Mouse (Mus musculus) adrenal gland, postnatal 25 days (tissue): Measurements from ENCODE around the gene Tsfm. TPM values are rescaled to one million over a fixed set of nuclear protein-coding genes. Genes with fewer than 3 reads are reported as not detected.
"Not testable (repeated sequence)": the region's sequence is repeated elsewhere in the genome, so short reads cannot be mapped to it uniquely, and the experiment has no call there.

Experiments used
- DNase-seq: peaks from one replicate; pipeline ENCODE4 v3.0.0; 2021; ENCODE audit warnings: mixed read lengths
- long read RNA-seq: library from polyadenylated mRNA; stranded (forward); transcript quantifications from one replicate; pipeline ENCODE4 v2.0.0, GENCODE M21; 2021
- total RNA-seq: library from RNA; stranded (reverse); gene quantifications from 2 replicates; pipeline ENCODE4 v1.2.3, GENCODE M21; 2021

Tsfm gene
- 50.6 and 66.8 TPM in 2 replicates for total RNA-seq
- long read RNA-seq, transcript Tsfm-201 (6 exons, 1,206 nt): major isoform, 89 of 96 reads
- long read RNA-seq, partial matches to known transcripts: 2 of 96 reads
- long read RNA-seq, other reads (novel, unspliced or antisense): 4 of 96 reads

- DNase-seq: peak; percentile 96
These were observed at the start of gene Tsfm for GRCm38 (mm10) chr10:127030336-127031296. TSS of gene Tsfm (minus strand) at chr10:127030840.

GRCm38 (mm10) chr10:127079665-127080391 lies 49.2 kb upstream of the Tsfm start:
- no peak for DNase-seq

GRCm38 (mm10) chr10:127078677-127079575 lies 48.3 kb upstream of the Tsfm start:
- DNase-seq: no peak

- DNase-seq: no peak
These were observed 47.5 kb upstream of the Tsfm start for GRCm38 (mm10) chr10:127078001-127078676.

- DNase-seq: no peak
These were observed 46.9 kb upstream of the Tsfm start for GRCm38 (mm10) chr10:127077515-127077914.

- no peak for DNase-seq
These were observed 45.4 kb upstream of the Tsfm start for GRCm38 (mm10) chr10:127076082-127076481.

GRCm38 (mm10) chr10:127075651-127076050 lies 45.0 kb upstream of the Tsfm start:
- no peak for DNase-seq

- DNase-seq: no peak
These were observed 44.4 kb upstream of the Tsfm start, which contains the start of gene Agap2 for GRCm38 (mm10) chr10:127075080-127075479. TSS of gene Agap2 (plus strand) at chr10:127075284.

GRCm38 (mm10) chr10:127073981-127074380 lies 43.3 kb upstream of the Tsfm start:
- DNase-seq: no peak

GRCm38 (mm10) chr10:127072969-127073368 lies 42.3 kb upstream of the Tsfm start:
- not testable (repeated sequence) for DNase-seq

- not testable (repeated sequence) for DNase-seq
These were observed 41.6 kb upstream of the Tsfm start for GRCm38 (mm10) chr10:127072270-127072669.

- no peak for DNase-seq
These were observed 40.6 kb upstream of the Tsfm start for GRCm38 (mm10) chr10:127071203-127071602.

GRCm38 (mm10) chr10:127070190-127071121 lies 39.8 kb upstream of the Tsfm start, which contains the start of gene Tspan31:
TSS of gene Tspan31 (minus strand) at chr10:127070264.
- DNase-seq: peak; percentile 84

- no peak for DNase-seq
These were observed 38.9 kb upstream of the Tsfm start for GRCm38 (mm10) chr10:127069281-127070189.

GRCm38 (mm10) chr10:127068360-127069038 lies 37.9 kb upstream of the Tsfm start:
- no peak for DNase-seq

- DNase-seq: no peak
These were observed 35.9 kb upstream of the Tsfm start for GRCm38 (mm10) chr10:127066519-127067018.

- DNase-seq: no peak
These were observed 35.3 kb upstream of the Tsfm start for GRCm38 (mm10) chr10:127065981-127066380.
